Mouse (Mus musculus) intestine, embryonic 14.5 days (tissue): ENCODE measurements around the gene Atg4c. TPM values are rescaled to one million over a fixed set of nuclear protein-coding genes. Genes with fewer than 3 reads are reported as not detected.

Experiments
- ATAC-seq: fragments of 200-750 bp; cut with Nextera tagmentation; replicated peaks from 2 replicates; pipeline ENCODE4 v1.8.0; 2017; ENCODE audit warnings: low read depth, moderate number of reproducible peaks, moderate TSS enrichment, moderate library complexity; ENCODE audit not compliant: low FRiP score, low TSS enrichment
- DNase-seq: peaks from one replicate; pipeline ENCODE4 v3.0.0-alpha.2; 2018; ENCODE audit warnings: low spot score
- H3K27ac ChIP-seq: fragments of 300-500 bp; sonication (generic); 2 replicates; pipeline ENCODE4 v1.5.1; 2014; ENCODE audit warnings: low read depth, mild to moderate bottlenecking, control low read depth
- H3K27me3 ChIP-seq: fragments of 300-500 bp; sonication (generic); replicated peaks from 2 replicates; pipeline ENCODE4 v1.6.1; 2014; ENCODE audit warnings: low read length, control low read depth; ENCODE audit not compliant: control insufficient read depth, insufficient read depth
- H3K36me3 ChIP-seq: fragments of 300-500 bp; sonication (generic); 2 replicates; pipeline ENCODE4 v1.6.1; 2014; ENCODE audit warnings: low read length, control low read depth; ENCODE audit not compliant: control insufficient read depth, insufficient read depth
- H3K4me1 ChIP-seq: fragments of 300-500 bp; sonication (generic); replicated peaks from 2 replicates; pipeline ENCODE4 v1.6.1; 2014; ENCODE audit warnings: low read length, control low read depth, mixed read lengths; ENCODE audit not compliant: control insufficient read depth, insufficient read depth
- H3K4me2 ChIP-seq: fragments of 300-500 bp; sonication (generic); 2 replicates; pipeline ENCODE4 v1.6.1; 2014; ENCODE audit warnings: low read length
- H3K4me3 ChIP-seq: fragments of 300-500 bp; sonication (generic); 2 replicates; pipeline ENCODE4 v1.5.1; 2014; ENCODE audit warnings: low read depth, low read length, control low read depth, mixed read lengths
- H3K9ac ChIP-seq: fragments of 300-500 bp; sonication (generic); 2 replicates; pipeline ENCODE4 v1.6.1; 2014; ENCODE audit warnings: mild to moderate bottlenecking, low read length
- H3K9me3 ChIP-seq: fragments of 300-500 bp; sonication (generic); 2 replicates; pipeline ENCODE4 v1.6.1; 2016; ENCODE audit warnings: low read length, control low read depth; ENCODE audit not compliant: control insufficient read depth
- WGBS: fragments of 180-500 bp; shearing (Covaris S2); extraction: QIAGEN DNeasy Blood & Tissue Kit; methylation state at CpG from one replicate; pipeline ENCODE4 v1.1.7; 2014; 5-methylcytosine and 5-hydroxymethylcytosine counted together
- polyA plus RNA-seq: library from polyadenylated mRNA; unstranded; fragments of >200 nt; fragmentation: Nextera tagmentation; extraction: Ambion mirVana; gene quantifications from 2 replicates; pipeline ENCODE4 v1.2.1, GENCODE M21; 2014

Atg4c gene
- polyA plus RNA-seq, 1 experiment from 2014 or later: 13.4 TPM

DNA sequence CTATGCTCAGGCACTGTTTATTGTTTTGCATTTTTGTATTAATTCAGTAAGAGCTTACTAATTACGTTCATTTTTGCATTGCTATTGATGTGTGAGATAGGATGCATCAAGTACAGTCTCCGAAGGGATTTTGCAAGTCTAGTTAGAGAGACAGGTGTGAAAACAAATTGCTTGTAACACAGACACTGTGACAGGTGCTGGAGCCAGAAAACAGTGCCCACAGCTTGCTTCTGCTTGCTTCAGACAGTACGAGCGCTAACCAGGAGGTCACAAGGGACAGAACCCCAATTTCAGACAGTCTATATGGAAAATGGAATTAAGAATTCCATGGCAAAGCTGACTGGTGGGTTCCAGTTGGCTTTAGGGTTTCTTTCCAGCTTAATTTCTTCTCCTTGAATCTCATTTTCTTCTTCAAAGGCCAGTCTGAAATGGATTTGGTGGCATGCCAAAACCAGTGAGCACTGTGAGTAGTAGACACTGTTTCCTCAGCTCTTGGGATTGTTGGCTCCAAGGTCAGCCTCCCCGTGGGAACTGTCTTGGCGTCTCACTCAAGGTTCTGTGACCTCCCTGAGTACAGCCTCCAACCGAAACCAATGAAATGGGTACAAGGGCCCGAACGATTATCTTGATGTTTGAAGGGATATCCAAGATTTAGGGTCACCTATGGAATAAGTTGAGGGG lies 11.9 kb upstream of the Atg4c start:
- H3K27me3 ChIP-seq: no peaks in the 10 kb centered on the region
- DNase-seq (no peak), ATAC-seq (no peak)
- no peaks in the 10 kb centered on the region for H3K9me3 ChIP-seq
- no peaks in the 10 kb centered on the region for H3K4me1 ChIP-seq
- H3K4me2 ChIP-seq: no peak overlapping the region
- no peak overlapping the region for H3K9ac ChIP-seq
- WGBS: 78% methylated on average over 9 of the region's 9 CpGs
- no peak overlapping the region for H3K4me3 ChIP-seq
- H3K36me3 ChIP-seq: no peaks in the 10 kb centered on the region
- H3K27ac ChIP-seq: no peak overlapping the region

DNA sequence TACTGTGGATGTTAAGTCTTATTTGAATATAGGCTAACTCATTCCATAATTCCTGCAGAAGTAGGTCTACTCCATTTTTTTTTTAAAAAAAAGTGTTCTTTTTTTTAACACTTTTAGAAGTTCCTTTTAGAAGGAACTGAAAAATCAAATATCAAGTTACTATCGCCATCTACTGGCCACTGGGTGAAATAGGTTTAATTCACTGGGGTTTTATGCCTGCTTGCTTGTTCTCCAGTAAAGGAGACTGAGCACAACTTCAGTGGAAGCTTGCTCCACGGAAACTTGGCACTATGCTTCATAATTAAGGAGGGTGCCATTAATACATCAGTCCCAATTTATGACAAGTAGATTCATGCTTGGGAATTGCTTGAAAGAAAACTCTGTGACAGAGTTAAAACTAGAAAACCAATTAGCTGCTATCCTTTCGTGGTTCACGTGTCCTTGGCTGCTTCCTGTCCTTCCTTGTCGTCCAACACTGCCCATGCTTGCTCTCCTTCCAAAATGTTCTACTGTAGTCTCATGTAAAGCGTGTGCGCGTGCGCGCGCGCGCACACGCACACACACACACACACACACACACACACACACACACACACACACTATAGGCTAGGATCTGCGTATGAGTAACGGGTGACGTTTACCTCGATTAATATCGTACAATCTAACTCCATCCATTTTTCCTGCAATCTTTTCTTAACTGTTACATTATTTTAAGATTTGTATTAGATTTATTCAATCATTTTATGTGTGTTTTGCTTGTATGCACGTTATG lies 10.9 kb upstream of the Atg4c start:
- ATAC-seq (no peak), DNase-seq (no peak)
- no peaks in the 10 kb centered on the region for H3K36me3 ChIP-seq
- no peak overlapping the region for H3K27ac ChIP-seq
- no peaks in the 10 kb centered on the region for H3K4me1 ChIP-seq
- H3K9ac ChIP-seq: no peak overlapping the region
- no peaks in the 10 kb centered on the region for H3K9me3 ChIP-seq
- no peak overlapping the region for H3K4me3 ChIP-seq
- WGBS: 78% methylated on average over 20 of the region's 20 CpGs
- no peaks in the 10 kb centered on the region for H3K27me3 ChIP-seq
- H3K4me2 ChIP-seq: no peak overlapping the region

DNA sequence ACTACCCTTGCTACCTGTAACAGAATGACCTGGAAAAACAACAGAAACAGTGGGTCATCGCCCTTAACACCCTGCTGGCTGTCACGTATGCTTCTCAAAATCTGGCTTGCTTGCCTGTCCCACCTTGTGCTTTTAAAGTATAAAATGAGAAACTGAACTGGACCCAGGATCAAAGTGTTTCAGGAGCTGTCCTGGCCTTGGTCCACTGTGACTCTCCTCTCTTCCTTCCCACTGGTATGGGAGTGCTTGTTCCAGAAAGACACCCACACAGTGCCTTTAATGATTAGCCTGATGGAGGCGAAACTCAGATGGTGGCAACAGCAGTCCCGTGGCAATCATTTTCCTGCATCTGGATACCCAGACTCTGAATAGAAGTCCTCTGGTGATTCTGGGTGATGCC lies 9.1 kb upstream of the Atg4c start:
- H3K4me2 ChIP-seq: no peak overlapping the region
- no peak overlapping the region for H3K9ac ChIP-seq
- no peaks in the 10 kb centered on the region for H3K9me3 ChIP-seq
- H3K36me3 ChIP-seq: no peaks in the 10 kb centered on the region
- H3K27ac ChIP-seq: no peak overlapping the region
- WGBS: 75% methylated on average over 4 of the region's 4 CpGs
- no peak overlapping the region for H3K4me3 ChIP-seq
- H3K27me3 ChIP-seq: no peaks in the 10 kb centered on the region
- DNase-seq (no peak), ATAC-seq (no peak)
- H3K4me1 ChIP-seq: no peaks in the 10 kb centered on the region

DNA sequence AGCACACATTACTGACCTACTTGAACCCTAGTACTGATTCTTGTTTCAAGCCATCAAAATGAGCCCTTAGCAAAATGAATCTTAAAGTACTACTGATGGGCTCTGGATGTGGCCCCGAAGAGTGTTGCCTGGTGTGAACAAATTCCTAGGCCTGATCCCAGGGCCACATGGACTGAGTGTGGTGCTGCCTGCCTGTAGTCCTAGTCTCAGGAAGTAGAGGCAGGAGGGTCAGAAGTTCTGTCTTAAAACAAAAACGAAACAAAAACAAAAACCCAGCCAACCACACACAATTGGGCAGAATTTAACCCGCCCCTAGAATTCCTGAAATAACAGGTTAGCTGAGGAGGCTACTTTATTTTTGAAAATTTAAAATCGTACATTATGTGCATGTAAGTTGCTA lies 8.4 kb upstream of the Atg4c start:
- Histone ChIP-seq H3K9me3 (no peaks in the 10 kb centered on the region), H3K9ac (no peak overlapping the region), H3K27me3 (no peaks in the 10 kb centered on the region), H3K4me1 (no peaks in the 10 kb centered on the region), H3K27ac (no peak overlapping the region), H3K4me2 (no peak overlapping the region), H3K36me3 (no peaks in the 10 kb centered on the region), H3K4me3 (no peak overlapping the region)
- 69% methylated on average over 4 of the region's 4 CpGs for WGBS
- no peak for ATAC-seq
- no peak for DNase-seq

DNA sequence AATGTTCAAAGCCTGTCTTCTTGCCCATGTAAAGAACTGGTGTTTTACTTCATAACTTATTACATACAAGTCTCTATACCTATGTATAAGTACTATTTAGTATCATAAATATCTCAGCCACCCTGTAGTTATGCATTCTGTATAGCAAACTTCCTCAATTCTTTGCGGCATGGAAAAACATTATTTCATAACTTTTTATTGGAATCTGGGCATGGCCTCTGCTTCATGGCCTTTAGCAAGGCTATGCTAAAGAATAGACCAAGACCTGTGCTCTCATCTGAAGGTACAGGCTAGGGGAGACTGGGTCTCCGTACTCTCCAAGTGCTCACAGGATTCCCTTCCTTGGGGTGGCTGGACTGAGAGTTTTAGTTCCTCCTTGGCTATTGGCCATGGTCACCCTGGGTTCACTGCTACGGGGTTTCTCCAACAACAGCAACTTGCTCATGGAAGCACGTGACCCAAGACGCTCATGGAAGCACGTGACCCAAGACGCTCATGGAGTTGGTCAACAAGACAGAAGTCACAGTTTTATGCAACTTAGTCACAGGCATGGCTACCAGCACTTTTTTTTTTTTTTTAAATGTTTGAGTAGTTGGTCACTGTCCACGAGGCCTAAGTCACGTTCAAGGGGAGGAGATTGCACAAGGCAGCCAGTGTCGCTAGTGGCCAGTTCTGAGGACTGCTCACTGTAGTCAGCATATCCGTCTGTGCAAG lies 7.2 kb upstream of the Atg4c start:
- DNase-seq (no peak), ATAC-seq (no peak)
- H3K4me2 ChIP-seq: no peak overlapping the region
- H3K27me3 ChIP-seq: no peaks in the 10 kb centered on the region
- H3K27ac ChIP-seq: no peak overlapping the region
- whole genome bisulfite sequencing: 89% methylated on average over 11 of the region's 11 CpGs
- H3K4me1 ChIP-seq: no peaks in the 10 kb centered on the region
- no peaks in the 10 kb centered on the region for H3K36me3 ChIP-seq
- no peak overlapping the region for H3K4me3 ChIP-seq
- H3K9ac ChIP-seq: no peak overlapping the region
- no peaks in the 10 kb centered on the region for H3K9me3 ChIP-seq

DNA sequence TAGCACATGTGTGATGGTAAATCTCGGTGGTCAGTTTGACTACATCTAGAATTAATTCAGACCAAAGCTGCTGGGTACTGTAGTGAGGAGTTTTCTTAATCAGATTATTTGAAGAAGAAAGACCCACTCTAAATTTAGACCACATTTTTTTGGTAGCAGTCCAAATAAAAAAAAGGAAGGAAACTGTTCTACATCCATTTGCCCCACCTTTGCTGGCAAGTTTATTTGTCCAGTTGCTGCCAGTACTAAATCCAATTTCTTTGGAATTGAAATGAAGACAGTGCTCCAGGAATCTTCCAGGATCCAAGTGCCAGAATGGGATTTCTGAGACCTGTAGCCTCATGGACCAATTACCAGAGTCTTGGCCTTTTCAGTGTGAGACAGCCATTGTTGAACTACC lies 1.1 kb upstream of the Atg4c start:
- H3K4me3 ChIP-seq: no peak overlapping the region
- no peak overlapping the region for H3K9ac ChIP-seq
- ATAC-seq (no peak), DNase-seq (no peak)
- H3K4me1 ChIP-seq: peaks cover 6% of the 10 kb centered on the region; the same call in 1 of the 2 replicates
- H3K27me3 ChIP-seq: no peaks in the 10 kb centered on the region
- H3K9me3 ChIP-seq: no peaks in the 10 kb centered on the region
- WGBS: 82% methylated on average over 1 of the region's 1 CpGs
- no peak overlapping the region for H3K4me2 ChIP-seq
- H3K27ac ChIP-seq: no peak overlapping the region
- no peaks in the 10 kb centered on the region for H3K36me3 ChIP-seq

DNA sequence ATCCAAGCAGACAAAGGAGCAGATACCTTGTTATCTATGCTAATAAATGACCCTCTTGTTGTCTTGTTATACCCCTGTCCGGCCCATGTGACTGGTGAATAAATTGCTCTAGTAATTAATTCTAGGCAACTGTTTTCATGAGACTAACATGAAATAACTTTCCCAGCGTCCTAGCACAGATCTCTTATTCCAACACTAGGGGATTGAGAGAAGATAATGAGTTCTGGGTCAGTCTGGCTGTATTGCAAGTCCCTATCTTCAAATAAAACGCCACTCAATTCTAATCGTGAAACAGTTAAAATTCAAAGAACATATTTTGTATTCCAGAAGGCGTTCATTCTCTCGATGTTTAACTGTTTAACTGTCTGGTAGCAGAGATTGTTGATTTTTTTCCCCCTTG lies 520 bp upstream of the Atg4c start:
- ATAC-seq (no peak), DNase-seq (no peak)
- H3K4me3 ChIP-seq: peak overlapping the region; percentile 77
- WGBS: 42% methylated on average over 6 of the region's 6 CpGs
- no peaks in the 10 kb centered on the region for H3K27me3 ChIP-seq
- no peaks in the 10 kb centered on the region for H3K9me3 ChIP-seq
- 0 out of 2 replicates have a peak overlapping the region, but pooled peaks have one; percentile 81 for H3K9ac ChIP-seq
- peaks cover 6% of the 10 kb centered on the region; the same call in 1 of the 2 replicates for H3K4me1 ChIP-seq
- no peak overlapping the region for H3K27ac ChIP-seq
- H3K4me2 ChIP-seq: peak overlapping the region; percentile 77
- H3K36me3 ChIP-seq: no peaks in the 10 kb centered on the region

DNA sequence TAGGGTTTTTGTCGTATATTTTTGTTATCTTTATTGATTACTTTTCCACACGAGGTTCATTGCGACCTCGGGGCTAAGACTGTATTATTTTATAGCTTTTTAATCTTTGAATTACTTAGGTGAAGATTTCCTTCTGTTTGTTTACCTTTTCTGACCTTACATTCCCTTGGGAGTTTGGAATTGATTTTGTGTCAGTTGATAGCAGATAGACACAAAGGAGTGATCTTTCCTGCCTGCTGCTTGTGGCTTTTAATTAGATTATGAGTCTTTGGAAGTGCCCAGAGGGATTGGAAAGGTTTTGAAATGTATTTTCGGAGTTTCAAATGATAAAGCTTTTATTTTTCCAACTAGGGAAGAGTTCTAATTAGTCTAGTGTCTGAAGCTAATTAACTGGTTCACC lies 1.1 kb downstream of the Atg4c start:
- Histone ChIP-seq H3K27me3 (no peaks in the 10 kb centered on the region), H3K9ac (peak overlapping the region; percentile 81), H3K36me3 (no peaks in the 10 kb centered on the region), H3K4me1 (peaks cover 6% of the 10 kb centered on the region; the same call in 1 of the 2 replicates), H3K4me3 (peak overlapping the region; percentile 77), H3K9me3 (no peaks in the 10 kb centered on the region), H3K4me2 (peak overlapping the region; percentile 77), H3K27ac (no peak overlapping the region)
- WGBS: 20% methylated on average over 5 of the region's 5 CpGs
- no peak for DNase-seq
- ATAC-seq: no peak
